Mouse (Mus musculus): ENCODE data around the gene Cnbp. TPM values are rescaled to one million over a fixed set of nuclear protein-coding genes. Genes with fewer than 3 reads are reported as not detected.

Cnbp gene
- polyA plus RNA-seq, 1 experiment from 2014 or later: 1,473 TPM

- peaks cover 18% of the 10 kb centered on the region for H3K27me3 ChIP-seq (ENCODE audit: poor library complexity, severe bottlenecking)
- H3K36me3 ChIP-seq (replicated peaks): peaks cover 16% of the 10 kb centered on the region
- peaks cover 32% of the 10 kb centered on the region for H3K4me1 ChIP-seq
- no peak overlapping the region for H3K27ac ChIP-seq
- DNase-seq (ENCODE audit: extremely low spot score, low spot score): no peak
- no peak overlapping the region for H3K4me3 ChIP-seq
- H3K9me3 ChIP-seq: no peaks in the 10 kb centered on the region
- WGBS: 87% methylated on average over 2 of the region's 2 CpGs
Observed at GRCm38 (mm10) chr6:87809144-87809543, 41.8 kb downstream of the Cnbp start.

- H3K4me1 ChIP-seq: peaks cover 32% of the 10 kb centered on the region
- WGBS: 78% methylated on average over 3 of the region's 3 CpGs
- peaks cover 15% of the 10 kb centered on the region for H3K27me3 ChIP-seq (ENCODE audit: poor library complexity, severe bottlenecking)
- no peak overlapping the region for H3K27ac ChIP-seq
- no peak overlapping the region for H3K4me3 ChIP-seq
- peaks cover 10% of the 10 kb centered on the region for H3K36me3 ChIP-seq (replicated peaks)
- no peaks in the 10 kb centered on the region for H3K9me3 ChIP-seq
- DNase-seq (ENCODE audit: extremely low spot score, low spot score): no peak
Observed at GRCm38 (mm10) chr6:87808521-87808920, 42.4 kb downstream of the Cnbp start.

DNA sequence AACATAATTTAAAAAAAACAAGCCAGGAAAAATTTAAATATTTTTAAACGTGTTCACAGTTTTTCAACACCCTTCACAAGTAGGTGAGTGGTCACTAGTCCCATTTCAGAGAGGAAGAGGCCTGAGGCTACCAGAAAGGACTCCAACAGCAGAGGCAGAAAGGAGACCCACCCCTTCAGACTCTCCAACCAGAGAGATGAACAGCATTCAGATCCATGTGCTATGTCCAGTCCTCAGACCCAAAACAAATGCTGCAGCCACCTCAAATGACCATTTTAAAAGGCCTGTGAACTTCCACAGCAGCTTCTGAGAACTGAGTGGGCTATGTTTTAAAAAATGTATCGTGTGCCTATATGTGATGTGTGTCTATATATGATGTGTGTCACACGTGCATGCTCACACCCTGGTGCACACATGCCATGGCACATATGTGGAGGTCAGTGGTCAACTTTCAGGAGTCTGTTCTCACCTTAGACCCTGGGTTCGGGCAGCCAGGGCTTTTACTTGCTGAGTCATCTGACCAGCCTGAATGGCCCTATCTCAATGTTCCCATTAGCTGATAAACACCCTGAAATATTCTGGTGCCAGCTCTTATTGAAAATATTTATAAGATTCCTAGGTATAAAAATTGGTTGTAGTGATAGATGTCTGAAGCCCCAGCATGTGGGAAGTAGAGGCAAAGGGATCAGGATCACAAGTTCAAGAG lies 43.0 kb downstream of the Cnbp start:
- H3K36me3 ChIP-seq (replicated peaks): 0 out of 2 replicates have a peak, but pooled peaks cover 5% of the 10 kb centered on the region
- no peak for DNase-seq (ENCODE audit: extremely low spot score, low spot score)
- WGBS: 87% methylated on average over 4 of the region's 4 CpGs
- H3K9me3 ChIP-seq: no peaks in the 10 kb centered on the region
- H3K4me1 ChIP-seq: peaks cover 30% of the 10 kb centered on the region
- H3K27me3 ChIP-seq (ENCODE audit: poor library complexity, severe bottlenecking): peaks cover 10% of the 10 kb centered on the region; the same call in 1 of the 2 replicates
- H3K4me3 ChIP-seq: no peak overlapping the region
- H3K27ac ChIP-seq: no peak overlapping the region

GRCm38 (mm10) chr6:87806857-87807256 lies 44.0 kb downstream of the Cnbp start:
- Histone ChIP-seq H3K27me3 (ENCODE audit: poor library complexity, severe bottlenecking) (peaks cover 10% of the 10 kb centered on the region; the same call in 1 of the 2 replicates), H3K9me3 (no peaks in the 10 kb centered on the region), H3K4me3 (no peak overlapping the region), H3K4me1 (peaks cover 21% of the 10 kb centered on the region), H3K36me3 (replicated peaks) (0 out of 2 replicates have a peak, but pooled peaks cover 5% of the 10 kb centered on the region), H3K27ac (no peak overlapping the region)
- WGBS: 37% methylated on average over 2 of the region's 2 CpGs
- DNase-seq (ENCODE audit: extremely low spot score, low spot score): no peak

DNA sequence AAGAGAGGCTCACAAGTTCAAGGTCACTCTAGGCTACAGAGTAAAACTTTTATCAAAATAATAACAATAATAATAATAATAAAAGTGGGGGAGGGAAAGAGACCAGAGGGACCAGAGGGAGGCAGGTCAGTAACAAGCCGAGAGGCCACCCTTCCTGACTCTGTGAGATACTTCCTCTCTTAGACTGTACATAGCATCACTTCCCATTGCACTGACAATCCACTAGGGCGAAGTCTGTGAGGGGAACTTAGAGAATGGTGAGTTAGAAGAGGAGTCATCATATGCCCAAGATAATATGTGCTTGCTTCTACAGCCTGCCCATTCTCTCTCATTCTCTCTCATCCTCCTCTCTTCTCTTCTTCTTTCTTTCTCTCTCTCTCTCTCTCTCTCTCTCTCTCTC lies 44.9 kb downstream of the Cnbp start:
- Histone ChIP-seq H3K27me3 (ENCODE audit: poor library complexity, severe bottlenecking) (peaks cover 10% of the 10 kb centered on the region; the same call in 1 of the 2 replicates), H3K27ac (no peak overlapping the region), H3K9me3 (no peaks in the 10 kb centered on the region), H3K4me1 (peaks cover 13% of the 10 kb centered on the region), H3K4me3 (no peak overlapping the region), H3K36me3 (replicated peaks) (0 out of 2 replicates have a peak, but pooled peaks cover 5% of the 10 kb centered on the region)
- DNase-seq (ENCODE audit: extremely low spot score, low spot score): no peak
- WGBS: 88% methylated on average over 2 of the region's 2 CpGs

GRCm38 (mm10) chr6:87805448-87805847 lies 45.5 kb downstream of the Cnbp start:
- 0 out of 2 replicates have a peak, but pooled peaks cover 5% of the 10 kb centered on the region for H3K36me3 ChIP-seq (replicated peaks)

GRCm38 (mm10) chr6:87804886-87805285 lies 46.0 kb downstream of the Cnbp start:
- H3K9me3 ChIP-seq: no peaks in the 10 kb centered on the region
- peaks cover 5% of the 10 kb centered on the region; the same call in 1 of the 2 replicates for H3K27me3 ChIP-seq (ENCODE audit: poor library complexity, severe bottlenecking)
- H3K36me3 ChIP-seq (replicated peaks): 0 out of 2 replicates have a peak, but pooled peaks cover 5% of the 10 kb centered on the region
- no peak overlapping the region for H3K4me3 ChIP-seq
- H3K27ac ChIP-seq: no peak overlapping the region
- DNase-seq (ENCODE audit: extremely low spot score, low spot score): no peak
- 86% methylated on average over 7 of the region's 7 CpGs for WGBS
- peaks cover 3% of the 10 kb centered on the region; the same call in 1 of the 2 replicates for H3K4me1 ChIP-seq

More at GRCm38 (mm10) chr6:87805448-87805847, 45.5 kb downstream of the Cnbp start:
- H3K9me3 ChIP-seq: no peaks in the 10 kb centered on the region
- no peak overlapping the region for H3K4me3 ChIP-seq
- WGBS: 95% methylated on average over 7 of the region's 7 CpGs
- no peak overlapping the region for H3K27ac ChIP-seq
- H3K4me1 ChIP-seq: peaks cover 7% of the 10 kb centered on the region
- H3K27me3 ChIP-seq (ENCODE audit: poor library complexity, severe bottlenecking): peaks cover 10% of the 10 kb centered on the region; the same call in 1 of the 2 replicates
- no peak for DNase-seq (ENCODE audit: extremely low spot score, low spot score)

DNA sequence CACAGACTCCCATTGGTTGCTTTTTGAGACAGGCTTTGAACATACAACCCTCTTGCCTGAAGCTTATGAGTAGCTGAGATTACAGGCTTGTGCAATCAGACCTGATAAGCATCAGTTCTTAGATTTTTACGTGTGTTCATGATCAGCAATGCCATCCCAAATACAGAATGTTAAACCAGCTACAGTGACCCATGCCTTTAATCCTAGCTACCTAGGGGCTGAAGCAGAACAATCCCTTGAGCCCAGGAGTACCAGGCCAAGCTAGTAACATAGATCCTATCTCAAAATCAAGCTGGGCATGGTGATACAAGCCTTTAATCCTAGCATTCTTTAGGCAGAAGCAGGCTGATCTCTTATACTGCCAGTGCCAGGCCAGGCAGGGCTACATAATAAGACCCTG lies 46.9 kb downstream of the Cnbp start:
- Histone ChIP-seq H3K27ac (no peak overlapping the region), H3K27me3 (ENCODE audit: poor library complexity, severe bottlenecking) (no peaks in the 10 kb centered on the region), H3K4me1 (peaks cover 3% of the 10 kb centered on the region; the same call in 1 of the 2 replicates), H3K9me3 (no peaks in the 10 kb centered on the region), H3K4me3 (no peak overlapping the region), H3K36me3 (replicated peaks) (0 out of 2 replicates have a peak, but pooled peaks cover 5% of the 10 kb centered on the region)
- DNase-seq (ENCODE audit: extremely low spot score, low spot score): no peak
- 90% methylated on average over 1 of the region's 1 CpGs for WGBS

DNA sequence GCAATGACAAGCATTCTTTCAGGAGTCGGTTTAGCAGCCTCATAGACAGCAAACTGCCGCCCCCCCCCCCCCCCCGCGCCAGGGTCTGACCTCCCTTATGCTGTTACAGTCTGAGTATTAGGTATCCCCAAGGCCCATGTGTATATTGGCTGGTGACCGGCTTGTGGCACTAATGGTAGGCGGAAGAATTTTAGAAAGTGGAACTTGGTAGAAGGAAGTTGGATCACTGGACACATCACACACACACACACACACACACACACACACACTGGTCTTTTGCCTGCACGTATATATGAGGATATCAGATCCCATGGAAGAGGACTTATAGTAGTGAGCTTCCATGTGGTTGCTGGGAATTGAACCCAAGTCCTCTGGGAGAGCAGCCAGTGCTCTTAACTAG lies 48.4 kb downstream of the Cnbp start:
- no peaks in the 10 kb centered on the region for H3K9me3 ChIP-seq
- H3K36me3 ChIP-seq (replicated peaks): 0 out of 2 replicates have a peak, but pooled peaks cover 3% of the 10 kb centered on the region
- peaks cover 3% of the 10 kb centered on the region; the same call in 1 of the 2 replicates for H3K4me1 ChIP-seq
- H3K4me3 ChIP-seq: no peak overlapping the region
- no peaks in the 10 kb centered on the region for H3K27me3 ChIP-seq (ENCODE audit: poor library complexity, severe bottlenecking)
- H3K27ac ChIP-seq: no peak overlapping the region
- DNase-seq (ENCODE audit: extremely low spot score, low spot score): no peak
- 89% methylated on average over 7 of the region's 7 CpGs for WGBS

GRCm38 (mm10) chr6:87799576-87799975 lies 51.3 kb downstream of the Cnbp start:
- DNase-seq (ENCODE audit: extremely low spot score, low spot score): no peak

GRCm38 (mm10) chr6:87797321-87797720 lies 53.6 kb downstream of the Cnbp start:
- no peak overlapping the region for H3K4me3 ChIP-seq
- H3K4me1 ChIP-seq: peaks cover 10% of the 10 kb centered on the region
- no peaks in the 10 kb centered on the region for H3K27me3 ChIP-seq (ENCODE audit: poor library complexity, severe bottlenecking)
- no peak overlapping the region for H3K27ac ChIP-seq
- peaks cover 8% of the 10 kb centered on the region for H3K36me3 ChIP-seq (replicated peaks)
- 64% methylated on average over 2 of the region's 2 CpGs for WGBS
- no peak for DNase-seq (ENCODE audit: extremely low spot score, low spot score)
- H3K9me3 ChIP-seq: no peaks in the 10 kb centered on the region

More at GRCm38 (mm10) chr6:87799576-87799975, 51.3 kb downstream of the Cnbp start:
- no peak overlapping the region for H3K4me3 ChIP-seq
- WGBS: 92% methylated on average over 6 of the region's 6 CpGs
- 0 out of 2 replicates have a peak, but pooled peaks cover 2% of the 10 kb centered on the region for H3K36me3 ChIP-seq (replicated peaks)
- no peak overlapping the region for H3K27ac ChIP-seq
- peaks cover 10% of the 10 kb centered on the region for H3K4me1 ChIP-seq
- H3K27me3 ChIP-seq (ENCODE audit: poor library complexity, severe bottlenecking): no peaks in the 10 kb centered on the region
- no peaks in the 10 kb centered on the region for H3K9me3 ChIP-seq

DNA sequence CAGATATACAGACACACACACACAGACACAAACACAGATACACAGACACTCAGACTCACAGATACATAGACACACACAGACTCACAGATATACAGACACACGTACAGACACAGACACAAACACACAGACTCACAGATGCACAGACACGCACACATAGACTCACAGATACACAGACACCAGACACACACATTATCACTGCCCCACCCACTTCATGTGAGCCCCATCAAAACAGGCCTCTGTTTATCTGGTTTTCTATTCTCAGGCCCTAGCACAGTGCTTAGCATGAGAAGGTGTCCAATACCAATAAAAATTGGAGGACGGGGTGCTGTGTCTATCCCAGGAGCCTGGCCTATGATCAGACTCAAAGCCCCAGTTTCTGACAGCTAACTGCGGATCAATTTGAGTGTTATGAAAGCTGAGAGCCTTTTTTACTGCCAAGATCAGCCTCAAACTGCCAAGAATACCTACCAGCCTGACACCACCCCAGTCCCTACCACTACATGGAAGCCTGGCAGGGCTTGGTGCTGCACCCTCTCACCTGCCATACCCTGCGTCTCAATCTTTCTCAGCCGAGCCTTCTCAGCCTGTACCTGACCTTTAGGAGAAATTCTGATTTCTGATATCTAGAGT lies 54.5 kb downstream of the Cnbp start:
- WGBS: 95% methylated on average over 6 of the region's 6 CpGs
- H3K4me1 ChIP-seq: peaks cover 10% of the 10 kb centered on the region
- no peaks in the 10 kb centered on the region for H3K27me3 ChIP-seq (ENCODE audit: poor library complexity, severe bottlenecking)
- no peak overlapping the region for H3K27ac ChIP-seq
- DNase-seq (ENCODE audit: extremely low spot score, low spot score): no peak
- H3K36me3 ChIP-seq (replicated peaks): peaks cover 13% of the 10 kb centered on the region
- no peak overlapping the region for H3K4me3 ChIP-seq
- no peaks in the 10 kb centered on the region for H3K9me3 ChIP-seq

Measured in forebrain, embryonic 10.5 days (tissue).